Mouse (Mus musculus) yolk sac, embryonic 10.5 days (tissue): Measurements from ENCODE around the gene Dapk1.
"Not testable (repeated sequence)": the region's sequence is repeated elsewhere in the genome, so short reads cannot be mapped to it uniquely, and the experiment has no call there.

Experiments
- DNase-seq: peaks from one replicate; pipeline ENCODE4 v3.0.0-alpha.2; 2017; ENCODE audit warnings: low spot score

The Dapk1 gene

DNA sequence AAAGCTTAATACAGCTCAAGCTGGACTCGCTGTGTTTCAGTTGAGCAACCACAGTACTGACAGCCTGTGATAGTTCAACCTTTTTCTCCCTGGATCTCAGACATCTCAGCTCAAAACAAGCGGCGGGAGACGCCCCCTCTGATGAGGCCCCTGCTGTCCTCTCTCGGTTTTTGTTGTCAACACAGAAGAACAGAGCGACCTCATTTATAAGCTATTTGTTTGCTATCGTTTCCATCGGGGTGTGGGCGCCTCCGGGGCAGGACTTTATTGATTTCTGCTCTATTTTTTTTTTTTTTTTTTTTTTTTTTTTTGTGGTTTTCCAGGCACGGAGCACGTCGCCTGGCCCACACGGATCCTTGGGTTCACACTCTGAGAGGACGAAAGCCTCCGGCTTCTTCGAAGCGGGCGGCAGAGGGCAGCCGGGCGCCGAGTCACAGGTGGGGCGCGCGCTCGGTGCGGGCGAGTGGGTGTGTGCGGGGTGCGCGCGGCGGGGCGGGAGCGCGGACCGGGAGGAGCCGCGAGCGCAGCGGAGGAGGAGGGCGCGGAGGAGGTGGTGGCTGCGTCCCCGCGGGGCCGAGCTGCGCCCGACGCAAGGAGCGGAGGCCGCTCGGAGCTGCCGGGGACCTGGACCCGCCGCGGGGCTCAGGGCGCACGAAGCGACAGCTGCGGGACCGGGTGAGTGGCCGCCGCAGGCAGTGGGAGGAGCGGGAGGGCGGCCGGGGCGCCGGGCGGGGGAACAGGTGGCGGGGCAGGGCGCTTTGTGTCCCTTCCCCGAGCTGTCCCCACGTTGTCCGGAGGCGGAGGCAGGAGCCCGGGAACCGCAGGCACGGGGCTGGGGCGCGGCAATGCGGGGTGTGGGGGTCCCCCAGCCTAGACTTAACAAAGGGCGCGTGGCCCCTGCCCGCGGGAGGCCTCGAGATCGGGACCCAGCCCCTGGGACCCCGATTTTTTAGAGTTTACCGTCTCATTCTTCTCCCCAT lies at the start of gene Dapk1:
Gene Dapk1, plus strand, starts transcription at position 512 of the 980 bp plus-strand sequence.
- peak; percentile 84 for DNase-seq

DNA sequence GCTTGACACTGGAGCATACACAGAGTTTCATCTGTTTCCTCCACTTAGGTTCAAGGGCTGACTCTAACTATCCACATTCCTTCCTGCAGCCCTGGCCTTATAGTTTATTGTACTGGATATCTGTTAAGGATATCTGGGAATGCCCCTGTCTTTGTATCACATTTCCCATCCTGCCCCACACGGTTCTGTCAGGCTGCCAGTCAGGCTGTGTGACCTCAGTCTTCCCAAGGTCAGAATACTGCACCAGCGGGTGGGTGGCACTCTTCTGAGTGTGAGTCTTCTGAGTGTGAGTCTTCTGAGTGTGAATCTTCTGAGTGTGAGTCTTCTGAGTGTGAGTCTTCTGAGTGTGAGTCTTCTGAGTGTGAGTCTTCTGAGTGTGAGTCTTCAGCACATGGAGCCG lies 48.4 kb upstream of the Dapk1 start:
- DNase-seq, result no peak

DNA sequence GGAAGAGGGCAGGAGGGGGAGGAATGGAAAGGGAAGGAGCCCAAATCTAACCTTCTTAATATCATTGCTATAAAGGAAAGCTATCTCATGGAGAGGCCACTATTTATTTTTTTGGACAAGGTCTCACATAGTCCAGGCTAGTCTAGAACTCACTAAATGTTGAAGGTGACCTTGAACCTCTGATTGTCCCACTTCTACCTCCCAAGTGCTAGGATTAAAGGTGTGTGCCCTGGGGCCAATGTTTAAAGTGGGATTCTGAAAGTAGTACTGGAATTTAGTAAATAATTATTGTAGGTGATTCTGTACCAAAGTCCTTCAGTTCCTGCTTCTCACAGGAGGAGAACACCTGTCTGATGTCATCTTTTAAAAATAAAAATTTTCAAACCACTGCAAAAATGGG lies 45.3 kb upstream of the Dapk1 start:
- no peak for DNase-seq

DNA sequence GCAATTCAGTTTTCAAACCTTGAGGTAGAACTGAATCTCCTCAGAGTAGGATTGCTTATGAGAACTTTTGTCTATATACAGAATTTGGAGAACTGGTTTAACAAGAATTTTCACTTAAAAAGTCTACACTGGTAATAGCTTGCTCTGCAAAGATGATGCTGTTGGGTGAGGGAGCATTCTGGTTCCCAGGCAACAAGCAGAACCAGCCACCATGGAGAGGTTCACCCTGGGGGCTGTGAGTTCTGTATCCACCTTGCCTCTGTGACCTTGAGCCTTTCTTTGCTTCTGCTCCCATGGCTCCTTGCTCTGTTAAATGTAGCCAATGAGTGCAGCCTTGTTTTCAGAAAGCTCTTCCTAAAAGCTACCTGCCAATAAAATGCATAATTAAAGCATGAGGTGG lies 44.8 kb upstream of the Dapk1 start:
- DNase-seq, result no peak

DNA sequence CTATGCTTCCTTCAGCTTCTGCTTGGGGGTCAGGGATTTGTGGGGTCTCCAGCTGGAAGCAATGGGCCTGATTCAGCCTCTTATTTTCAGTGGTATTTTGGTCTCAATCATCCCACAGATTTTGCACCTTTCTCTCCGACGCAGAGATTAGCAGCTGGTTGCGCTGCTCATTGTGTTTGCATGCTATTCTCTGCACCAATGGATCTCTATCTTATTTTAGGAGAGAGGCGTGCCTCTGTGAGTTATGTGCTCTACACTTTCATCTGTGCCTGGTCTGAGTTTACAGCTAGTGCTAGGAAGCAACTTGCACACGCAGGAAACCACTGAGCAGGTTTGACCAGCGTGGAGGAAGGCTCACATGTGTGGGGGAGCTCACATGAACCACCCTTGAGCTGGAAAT lies 37.4 kb upstream of the Dapk1 start:
- no peak for DNase-seq

DNA sequence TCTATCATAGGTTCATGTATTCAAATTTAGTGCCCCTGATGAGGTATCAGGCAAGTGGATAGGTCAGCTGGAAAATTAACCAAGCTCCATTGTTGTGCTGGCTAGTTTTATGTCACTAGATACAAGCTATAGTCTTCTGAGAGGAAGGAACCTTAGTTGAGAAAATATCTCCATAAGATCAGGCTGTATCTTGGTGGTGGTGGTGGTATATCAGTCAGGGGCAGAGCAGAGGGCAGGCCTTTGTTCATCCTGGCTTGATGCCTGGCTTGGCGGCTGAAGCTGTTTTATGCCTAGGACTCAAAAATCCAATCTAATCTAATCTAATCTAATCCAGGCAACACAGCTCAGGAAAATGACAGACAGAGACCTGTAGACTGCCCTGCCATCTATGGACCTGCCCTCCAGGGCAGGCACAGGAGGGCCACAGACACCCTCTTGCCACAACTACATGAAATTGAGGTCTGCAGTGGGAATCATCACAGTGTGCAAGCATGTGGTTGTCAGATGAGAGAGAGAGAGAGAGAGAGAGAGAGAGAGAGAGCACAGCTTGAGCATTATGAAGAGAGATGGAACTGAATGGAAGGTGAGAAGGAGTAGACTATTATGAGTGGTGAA lies 32.7 kb upstream of the Dapk1 start:
- no peak for DNase-seq

DNA sequence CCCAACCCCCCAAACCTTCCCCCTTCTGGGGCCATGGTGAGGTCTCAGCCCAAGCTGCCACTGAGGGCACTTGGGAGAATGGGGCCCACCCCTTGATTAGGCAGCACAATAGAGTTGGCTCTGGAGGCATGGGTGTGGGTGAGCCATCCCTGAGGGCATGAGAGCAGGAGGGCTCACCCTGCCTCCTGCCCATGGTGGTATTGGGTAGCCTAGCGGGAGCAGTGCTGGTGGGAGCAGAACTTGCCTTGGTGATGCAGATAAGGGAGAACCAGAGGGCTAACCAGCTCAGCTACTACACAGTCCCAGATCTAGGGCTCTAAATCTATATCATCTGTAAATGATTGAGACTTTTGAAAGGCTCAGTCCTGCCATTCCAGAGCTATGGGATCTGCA lies 32.2 kb upstream of the Dapk1 start:
- no peak for DNase-seq

DNA sequence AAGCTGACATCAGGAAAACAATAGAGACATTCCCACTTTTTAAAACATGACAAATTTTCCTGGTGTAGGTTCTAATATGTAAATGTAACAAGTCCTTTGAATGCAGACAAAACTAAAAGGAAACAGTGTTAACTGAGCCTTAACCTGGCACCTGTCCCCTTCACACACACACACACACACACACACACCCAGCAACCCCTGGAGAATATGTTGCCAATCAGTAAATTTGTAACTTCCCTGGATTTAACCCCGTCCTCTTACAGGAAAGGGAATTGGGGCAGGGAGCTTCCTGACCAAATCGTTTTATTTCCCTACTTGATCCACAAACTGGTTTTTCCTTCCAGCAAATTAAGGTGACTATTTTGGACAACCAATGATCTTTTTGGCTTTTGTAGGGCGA lies 28.2 kb upstream of the Dapk1 start:
- DNase-seq, result no peak

DNA sequence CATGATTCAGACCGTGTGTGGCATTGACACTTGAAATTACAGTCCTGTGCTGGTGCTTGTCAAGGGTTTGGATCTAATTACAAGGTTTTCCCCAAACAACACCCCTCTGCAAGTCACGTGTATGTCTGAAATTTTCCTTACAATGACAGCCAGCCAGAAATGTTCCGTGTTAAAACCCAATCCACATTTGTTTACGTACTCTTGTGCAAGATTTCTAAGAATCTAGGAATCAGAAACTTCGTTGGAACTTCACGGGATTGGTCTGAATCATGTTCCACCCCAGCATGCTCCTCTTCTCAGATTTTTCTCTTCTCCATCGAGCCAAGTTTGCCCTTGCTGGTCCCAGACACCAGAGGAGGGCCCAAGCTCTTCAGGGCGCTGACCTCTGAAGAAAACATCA lies 27.8 kb upstream of the Dapk1 start:
- DNase-seq, result no peak

DNA sequence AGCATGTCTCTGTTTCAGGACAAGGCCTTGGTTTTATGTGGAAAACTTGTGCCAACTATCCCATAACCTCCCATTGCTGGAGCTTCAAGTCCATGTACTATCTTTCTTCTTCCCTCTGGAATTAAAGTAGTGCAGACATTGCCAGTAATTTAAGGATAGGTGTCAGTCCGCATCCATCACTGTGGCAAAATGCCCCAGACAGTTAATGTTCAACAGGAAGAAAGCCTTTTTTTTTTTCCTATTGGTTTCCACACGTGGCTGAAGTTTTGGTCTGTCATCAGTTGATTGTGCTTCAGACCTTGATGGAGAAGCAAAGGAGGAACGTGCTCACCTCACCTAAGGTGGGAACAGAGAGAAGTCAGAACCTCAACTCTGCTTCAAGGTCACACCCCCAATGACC lies 23.2 kb upstream of the Dapk1 start:
- DNase-seq, result no peak

DNA sequence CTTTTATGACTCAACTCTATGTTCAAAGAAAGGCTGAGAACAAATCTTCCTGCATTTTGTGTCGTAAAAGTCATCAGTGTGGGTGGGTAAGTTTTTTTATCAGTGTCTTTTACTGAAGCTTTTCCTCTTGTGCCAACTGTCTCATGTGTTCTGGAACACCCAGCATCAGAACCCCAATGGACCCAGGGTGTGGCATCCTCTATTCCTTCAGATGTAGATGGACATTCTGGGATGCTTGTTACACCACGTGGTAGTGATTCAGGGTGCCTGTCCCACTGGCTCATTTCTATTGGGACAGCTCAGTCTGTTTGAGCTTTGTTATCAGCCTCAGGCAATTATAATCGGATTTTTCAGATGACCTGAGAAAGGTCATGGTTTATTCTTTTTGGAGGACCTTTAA lies 6.9 kb upstream of the Dapk1 start:
- no peak for DNase-seq

DNA sequence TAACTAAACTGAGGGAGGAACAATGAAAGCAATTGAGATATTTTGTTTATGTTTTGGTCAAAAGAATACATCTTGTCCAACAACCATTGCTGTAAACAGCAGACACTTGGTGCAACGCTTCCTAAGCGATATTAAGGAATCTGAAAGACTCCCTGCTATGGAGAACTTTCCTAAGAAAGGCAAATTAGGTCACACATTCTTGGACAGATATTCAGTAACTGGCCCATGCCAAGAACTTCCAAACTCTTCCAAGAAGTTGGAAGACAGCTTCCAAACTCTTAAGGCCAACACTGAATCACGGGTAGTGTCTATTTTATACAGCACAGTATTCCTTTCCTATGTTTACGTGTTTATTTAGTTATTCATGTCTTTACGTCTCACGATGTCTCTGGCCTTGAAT lies 6.2 kb upstream of the Dapk1 start:
- DNase-seq, result no peak

DNA sequence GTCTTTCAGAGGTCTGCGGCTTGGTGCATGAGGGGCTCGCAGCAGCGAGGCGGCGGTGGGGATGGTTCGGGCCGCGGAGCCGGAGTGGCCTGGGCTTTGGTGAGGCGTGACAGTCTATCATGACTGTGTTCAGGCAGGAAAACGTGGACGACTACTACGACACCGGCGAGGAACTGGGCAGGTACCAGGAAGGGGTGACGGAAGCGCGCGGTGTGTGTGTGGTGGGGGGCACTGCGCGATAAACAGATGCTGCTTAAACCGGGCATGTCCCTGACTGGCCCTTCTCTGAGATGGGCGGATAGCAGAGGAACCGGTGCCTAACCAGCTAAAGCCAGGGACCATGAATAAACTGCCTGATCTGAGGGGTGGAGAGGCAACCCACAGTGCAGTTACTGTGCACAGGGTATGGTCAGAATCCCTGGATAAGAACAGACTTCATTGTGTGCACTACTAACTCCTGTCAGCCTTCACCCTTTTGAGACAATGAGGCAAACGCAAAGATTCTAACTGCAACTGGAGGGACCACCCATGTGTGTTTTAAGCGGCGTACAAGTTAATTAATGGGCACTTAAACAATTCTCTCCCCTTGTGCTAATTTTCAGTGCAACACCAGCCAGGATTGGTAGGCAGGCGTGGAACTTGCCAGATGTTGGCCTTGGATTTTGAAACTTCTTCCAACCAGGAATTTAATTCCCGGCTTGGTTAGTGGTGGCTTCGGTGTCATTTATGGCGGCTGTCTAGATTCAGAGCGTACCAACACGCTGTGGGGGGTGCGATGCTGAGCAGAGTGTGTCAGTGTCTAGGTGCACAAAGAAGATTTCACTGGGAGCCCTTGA lies 887 bp downstream of the Dapk1 start:
- DNase-seq, result peak; percentile 60

DNA sequence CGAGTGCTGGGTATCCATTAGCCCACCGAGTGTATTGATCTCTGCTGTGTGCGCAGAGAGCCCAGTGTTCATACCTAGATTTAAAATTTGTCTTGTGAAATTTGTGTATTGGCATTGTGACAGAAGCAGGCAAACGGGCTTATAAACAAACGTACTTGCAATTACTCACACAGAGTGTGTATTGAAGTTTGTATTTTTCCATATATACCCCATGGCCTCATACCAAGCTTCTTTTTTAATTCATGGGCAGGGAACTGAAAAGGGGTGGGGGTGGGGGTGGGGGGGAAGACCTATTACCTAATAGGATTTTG lies 1.5 kb downstream of the Dapk1 start:
- DNase-seq, result no peak

DNA sequence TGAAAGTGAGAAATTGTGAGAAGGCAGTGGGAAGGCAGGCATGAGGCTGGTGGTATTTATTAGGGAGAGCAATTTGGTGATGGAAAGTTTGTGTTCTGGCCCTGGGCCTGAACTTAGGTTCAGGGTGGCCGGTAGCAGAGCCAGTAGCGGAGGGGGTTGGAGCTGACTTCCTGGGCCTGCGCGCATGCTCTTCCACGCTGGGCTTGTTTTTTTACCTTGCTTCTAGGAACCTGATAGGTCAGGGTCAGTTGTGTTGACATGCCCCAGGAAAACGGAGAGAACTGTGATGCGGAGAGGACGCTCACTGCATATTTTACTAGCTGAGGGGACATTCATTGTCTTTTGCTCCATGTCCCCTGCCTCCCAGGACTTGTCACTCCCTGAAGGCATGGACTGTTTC lies 5.7 kb downstream of the Dapk1 start:
- peak; percentile 15 for DNase-seq

DNA sequence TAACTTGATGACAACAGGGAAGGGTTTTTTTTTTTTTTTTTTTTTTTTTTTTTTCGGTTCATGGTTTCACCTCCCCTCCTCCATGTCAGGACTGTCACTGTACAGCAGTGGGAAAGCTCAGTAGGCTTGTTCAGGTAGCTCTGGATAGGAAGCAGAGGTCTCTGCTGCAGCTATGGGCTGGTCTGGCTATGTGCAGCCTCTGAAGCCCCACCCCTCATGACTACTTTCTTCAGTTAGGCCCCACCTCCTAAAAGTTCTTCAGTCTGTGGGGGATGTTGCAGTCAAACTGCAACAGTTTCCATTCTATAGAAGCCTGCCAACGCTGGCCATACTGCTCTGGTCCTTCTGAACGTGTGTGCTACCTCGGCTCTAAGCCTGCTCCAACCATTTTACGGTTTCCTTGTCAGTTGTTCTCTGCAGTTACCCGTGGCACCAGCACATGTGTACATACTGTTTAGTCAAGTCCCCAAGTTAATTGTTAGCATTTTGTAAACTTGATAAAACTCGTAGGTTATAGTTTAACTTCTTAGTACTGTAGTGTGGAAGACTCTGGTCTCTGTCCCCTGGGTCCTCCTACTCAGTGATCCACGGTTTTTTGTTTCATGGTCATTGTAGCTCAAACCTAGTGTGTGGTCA lies 6.8 kb downstream of the Dapk1 start:
- DNase-seq, result peak; percentile 64

DNA sequence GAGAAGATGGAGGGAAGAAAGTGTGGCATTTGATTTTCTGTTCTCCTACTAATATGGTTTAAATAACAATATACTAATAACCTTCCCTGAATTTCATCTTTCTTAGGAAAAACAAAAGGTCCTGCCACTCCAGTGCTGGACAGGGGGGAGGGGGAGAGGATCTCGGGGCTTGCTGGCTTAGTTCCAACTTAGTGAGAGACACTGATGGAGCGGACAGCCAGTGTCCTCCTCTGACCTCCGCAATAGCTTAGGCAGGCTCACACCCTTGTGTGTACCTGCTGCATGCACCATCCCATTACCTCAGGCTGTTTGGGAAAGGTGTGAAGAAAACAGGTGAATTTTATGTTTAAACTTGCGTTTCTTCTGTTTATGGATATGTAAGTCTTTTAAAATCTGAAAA lies 7.5 kb downstream of the Dapk1 start:
- DNase-seq, result peak; percentile 59

DNA sequence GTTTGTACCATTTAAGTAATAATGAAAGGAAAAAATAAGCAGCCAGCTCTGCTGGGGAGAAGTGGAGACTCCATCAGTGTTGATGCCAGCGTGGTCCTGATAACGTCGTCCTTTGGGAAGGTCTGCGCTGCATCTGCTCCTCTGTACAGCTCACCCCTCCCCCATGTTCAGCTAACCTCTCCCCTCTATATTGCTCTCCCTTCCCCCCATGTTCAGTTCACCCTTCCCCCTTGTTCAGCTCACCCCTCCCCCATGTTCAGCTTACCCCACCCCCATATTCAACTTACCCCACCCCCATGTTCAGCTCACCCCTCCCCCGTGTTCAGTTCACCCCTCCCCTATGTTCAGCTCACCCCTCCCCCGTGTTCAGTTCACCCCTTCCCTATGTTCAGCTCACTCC lies 8.8 kb downstream of the Dapk1 start:
- no peak for DNase-seq

DNA sequence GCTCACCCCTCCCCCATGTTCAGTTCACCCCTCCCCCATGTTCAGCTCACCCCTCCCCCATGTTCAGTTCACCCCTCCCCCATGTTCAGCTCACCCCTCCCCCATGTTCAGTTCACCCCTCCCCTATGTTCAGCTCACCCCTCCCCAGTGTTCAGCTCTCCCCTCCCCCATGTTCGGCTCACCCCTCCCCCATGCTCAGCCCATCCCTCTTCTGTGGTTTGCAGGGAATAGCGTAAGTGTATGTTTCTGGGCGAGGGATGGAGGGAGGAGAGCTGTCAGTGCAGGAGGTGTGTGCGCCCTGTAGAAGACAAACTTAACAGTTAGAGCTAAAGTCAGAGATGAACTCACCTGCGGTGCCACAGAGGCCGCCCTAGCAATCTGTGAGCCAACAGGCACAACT lies 9.2 kb downstream of the Dapk1 start:
- not testable (repeated sequence) for DNase-seq

DNA sequence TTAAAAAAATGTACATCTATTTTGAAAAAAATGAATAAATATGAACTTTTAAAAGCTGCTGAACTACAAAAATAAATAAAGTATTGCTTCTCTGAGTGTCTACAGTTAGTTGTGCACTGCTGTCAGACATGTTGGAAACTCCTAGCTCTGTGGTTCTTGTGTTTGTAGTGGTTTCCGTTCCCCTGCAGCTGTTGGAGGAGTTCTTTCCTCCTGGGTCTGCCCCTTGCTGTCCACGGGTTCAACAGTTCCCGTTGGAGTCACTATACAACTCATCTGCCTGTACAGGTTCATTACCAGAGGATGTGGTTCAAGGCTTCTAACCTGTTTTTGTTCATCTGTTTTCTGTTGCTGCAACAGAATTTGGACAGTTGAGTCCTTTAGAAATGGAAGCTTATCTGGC lies 10.4 kb downstream of the Dapk1 start:
- DNase-seq, result no peak

DNA sequence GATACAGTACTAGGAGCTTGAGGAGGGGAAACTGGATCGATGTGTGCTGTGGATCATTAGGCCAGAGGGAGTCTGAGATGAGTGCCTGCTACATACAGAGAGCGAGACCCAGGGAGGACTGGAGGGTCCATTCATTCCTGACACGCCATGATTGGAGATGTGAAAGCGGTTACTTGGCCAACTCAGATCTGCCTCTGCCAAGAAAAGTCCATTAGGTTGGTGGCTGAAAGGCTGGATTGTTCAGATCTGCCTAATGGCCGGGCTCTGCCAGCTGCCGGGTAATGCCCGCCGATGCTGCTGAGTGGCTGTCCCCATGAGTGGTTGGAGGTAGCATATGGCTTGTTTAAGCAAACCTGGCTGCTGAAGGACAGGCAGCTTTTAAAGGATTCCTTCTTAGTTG lies 12.4 kb downstream of the Dapk1 start:
- DNase-seq, result no peak

DNA sequence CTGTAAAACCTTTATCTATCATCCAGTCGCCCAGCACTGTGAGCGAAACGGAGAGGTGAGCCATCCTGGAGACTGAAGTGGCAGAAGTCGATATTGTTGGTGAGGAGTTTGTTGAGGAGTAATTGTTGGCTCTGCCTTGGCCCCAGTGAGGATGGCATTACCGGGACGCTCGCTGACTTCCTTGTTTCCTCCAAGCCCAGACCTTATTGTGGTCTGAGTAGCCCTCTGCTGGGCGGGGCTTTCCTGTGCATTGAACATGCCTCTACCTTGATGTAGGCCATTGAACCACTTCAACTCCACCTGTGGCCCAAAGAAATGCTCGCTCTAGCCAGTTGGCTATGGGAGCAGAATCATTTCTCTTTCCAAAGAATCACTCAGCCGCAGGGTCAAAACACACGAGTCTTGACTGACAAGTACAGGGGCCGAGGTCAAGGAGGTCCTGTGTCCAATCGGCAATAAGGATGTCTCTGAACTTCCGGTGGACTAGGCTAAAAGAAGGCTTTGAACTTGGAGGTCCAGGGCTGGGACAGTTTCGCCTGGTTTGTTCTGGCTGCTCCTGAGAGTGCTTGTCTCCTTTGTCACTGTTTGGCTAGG lies 13.4 kb downstream of the Dapk1 start:
- DNase-seq, result no peak
